Mouse (Mus musculus) CH12.LX (cell line): Measurements from ENCODE around the gene Ankrd27.
A peak's percentile ranks its signal among the peaks of the same experiment; 100 is the strongest.

Experiments
- CHD1 ChIP-seq: IDR thresholded peaks from 2 replicates; pipeline ENCODE4 v1.6.1; 2012; ENCODE audit warnings: low read depth, low read length, improper control_type of control experiment, inconsistent platforms
- CTCF ChIP-seq, 2 experiments: IDR thresholded peaks in 1 of 2; conservative IDR thresholded peaks in 1 of 2; 2 replicates each; pipeline ENCODE4 v1.5.1; 2011 to 2012; ENCODE audit warnings: low read depth in 2 of 2, low read length in 2 of 2, improper control_type of control experiment in 1 of 2, inconsistent platforms in 1 of 2, mild to moderate bottlenecking in 1 of 2, moderate library complexity in 1 of 2
- E2F4 ChIP-seq: IDR thresholded peaks from 2 replicates; pipeline ENCODE4 v1.6.1; 2011; ENCODE audit warnings: low read depth, low read length, improper control_type of control experiment; ENCODE audit not compliant: insufficient replicate concordance
- EP300 ChIP-seq: IDR thresholded peaks from 2 replicates; pipeline ENCODE4 v1.6.1; 2011; ENCODE audit warnings: low read length, improper control_type of control experiment
- HCFC1 ChIP-seq: IDR thresholded peaks from 2 replicates; pipeline ENCODE4 v1.6.1; 2012; ENCODE audit warnings: low read depth, mild to moderate bottlenecking, inconsistent platforms, low read length, improper control_type of control experiment
- MAZ ChIP-seq: IDR thresholded peaks from 2 replicates; pipeline ENCODE4 v1.6.1; 2012; ENCODE audit warnings: low read depth, mild to moderate bottlenecking, inconsistent platforms, low read length, improper control_type of control experiment, moderate library complexity
- MEF2A ChIP-seq: IDR thresholded peaks from 2 replicates; pipeline ENCODE4 v1.6.1; 2014; ENCODE audit warnings: low read depth, mild to moderate bottlenecking, inconsistent platforms, low read length, improper control_type of control experiment, borderline replicate concordance
- POLR2A ChIP-seq: IDR thresholded peaks from 2 replicates; pipeline ENCODE4 v1.6.1; 2011; ENCODE audit warnings: low read depth, mild to moderate bottlenecking, improper control_type of control experiment, low read length
- SIN3A ChIP-seq: IDR thresholded peaks from 2 replicates; pipeline ENCODE4 v1.6.1; 2012; ENCODE audit warnings: low read length, improper control_type of control experiment, inconsistent platforms
- SMC3 ChIP-seq: IDR thresholded peaks from 2 replicates; pipeline ENCODE4 v1.6.1; 2011; ENCODE audit warnings: low read depth, low read length, improper control_type of control experiment
- TCF12 ChIP-seq: IDR thresholded peaks from 2 replicates; pipeline ENCODE4 v1.6.1; 2014; ENCODE audit warnings: low read depth, mild to moderate bottlenecking, inconsistent platforms, low read length, improper control_type of control experiment
- ZC3H11A ChIP-seq: IDR thresholded peaks from 2 replicates; pipeline ENCODE4 v1.6.1; 2012; ENCODE audit warnings: low read depth, mild to moderate bottlenecking, inconsistent platforms, low read length, improper control_type of control experiment
- ZMIZ1 ChIP-seq: IDR thresholded peaks from 2 replicates; pipeline ENCODE4 v1.6.1; 2012; ENCODE audit warnings: low read depth, mild to moderate bottlenecking, inconsistent platforms, low read length, improper control_type of control experiment

GRCm38 (mm10) chr7:35686756-35687155, 100.7 kb downstream of the Ankrd27 start:
- TF ChIP-seq SIN3A (no peak), CTCF (conservative IDR thresholded peaks at IDR 0.05 in 1 of 2, IDR thresholded peaks at IDR 0.05 in 1 of 2; ENCODE audit: low read depth in 2 of 2, low read length in 2 of 2) (peak; percentile 74 to 82), POLR2A (no peak), E2F4 (no peak), MEF2A (no peak), TCF12 (no peak), SMC3 (peak; percentile 73), CHD1 (no peak), ZC3H11A (no peak), EP300 (no peak), HCFC1 (no peak), MAZ (no peak), ZMIZ1 (no peak)
